Mouse (Mus musculus) lung, postnatal 36 days (tissue): ENCODE measurements at regions not wholly inside any gene's neighbourhood (a gene's known extent, or its start where the extent isn't known, plus 50 kb on each side); places are given as distances from the start of the nearest gene placed in this dataset.
A peak's percentile ranks its signal among the peaks of the same experiment; 100 is the strongest.

Experiments used
- DNase-seq: peaks from one replicate; pipeline ENCODE4 v3.0.0; 2022; ENCODE audit warnings: mixed read lengths

- DNase-seq, result no peak
These were observed 156.6 kb upstream of the Tex13c2 start for GRCm38 (mm10) chrX:42332906-42333305.

GRCm38 (mm10) chrX:42333631-42334030, 155.9 kb upstream of the Tex13c2 start:
- DNase-seq, result no peak

- peak; percentile 9 for DNase-seq
These were observed 154.7 kb upstream of the Tex13c2 start for GRCm38 (mm10) chrX:42334794-42335193.

GRCm38 (mm10) chrX:42336772-42337171, 152.7 kb upstream of the Tex13c2 start:
- DNase-seq, result no peak

DNA sequence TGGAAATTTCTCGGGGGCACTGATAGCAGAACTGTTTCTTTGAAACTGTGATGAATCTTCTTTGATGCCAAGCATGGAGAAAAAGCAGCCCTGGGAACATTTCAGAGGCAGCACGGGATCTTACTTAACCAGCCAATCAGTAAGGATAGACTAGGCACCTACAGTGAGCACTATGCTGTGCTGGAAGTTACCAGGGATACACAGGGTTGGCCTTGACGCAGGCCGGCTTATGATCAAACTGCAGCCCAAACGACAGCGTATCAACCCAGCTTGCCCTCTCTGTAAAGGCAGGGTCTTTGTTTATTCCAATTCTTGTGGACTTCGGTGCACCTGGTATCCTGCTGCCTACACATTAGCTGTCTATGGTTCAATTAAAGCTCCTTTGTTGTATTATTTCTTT, 147.1 kb upstream of the Tex13c2 start:
- no peak for DNase-seq

DNA sequence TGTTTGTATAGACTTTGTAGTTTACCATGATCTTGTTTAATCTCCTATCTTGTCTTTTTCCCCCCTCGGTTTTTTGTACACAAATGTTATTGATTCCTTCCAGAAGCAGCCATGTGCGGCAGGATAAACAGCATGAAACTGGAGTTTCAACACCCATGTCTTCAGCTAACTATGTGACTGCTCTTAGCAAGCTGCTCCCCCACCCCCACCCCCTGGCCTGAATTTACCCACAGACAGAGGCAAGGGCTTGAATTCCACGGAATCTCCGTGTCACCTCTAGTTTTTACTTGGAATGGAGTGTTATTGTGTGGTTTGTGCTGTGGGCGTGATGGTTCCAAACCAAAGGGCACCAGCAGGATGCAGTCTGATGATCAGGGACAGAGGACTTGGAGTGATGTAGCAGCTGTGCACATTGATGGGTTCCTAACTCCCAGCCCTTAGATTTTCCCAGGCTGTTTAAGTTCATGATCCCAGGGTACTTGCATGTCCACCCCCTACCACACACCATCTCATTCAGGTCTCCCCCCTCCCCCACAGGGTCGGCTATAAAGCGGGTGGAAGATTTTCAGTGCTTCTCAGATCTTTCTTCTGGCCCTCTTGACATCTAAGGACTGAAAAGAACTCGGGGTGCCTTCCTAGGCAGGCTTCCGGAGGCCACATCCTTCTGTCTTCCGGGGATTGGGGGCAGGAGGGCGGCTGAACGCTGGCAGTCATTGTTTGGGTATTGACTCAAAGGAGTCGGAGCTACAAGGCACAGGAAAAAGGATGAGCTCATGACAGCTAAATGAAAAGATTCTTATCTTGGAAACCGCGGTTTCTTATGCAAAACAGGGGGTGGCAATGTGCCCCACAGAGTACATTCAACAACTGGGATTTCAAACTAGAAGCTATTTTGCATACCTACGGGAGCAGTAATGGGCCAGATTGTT, 146.3 kb upstream of the Tex13c2 start:
- peak; percentile 71 for DNase-seq

DNA sequence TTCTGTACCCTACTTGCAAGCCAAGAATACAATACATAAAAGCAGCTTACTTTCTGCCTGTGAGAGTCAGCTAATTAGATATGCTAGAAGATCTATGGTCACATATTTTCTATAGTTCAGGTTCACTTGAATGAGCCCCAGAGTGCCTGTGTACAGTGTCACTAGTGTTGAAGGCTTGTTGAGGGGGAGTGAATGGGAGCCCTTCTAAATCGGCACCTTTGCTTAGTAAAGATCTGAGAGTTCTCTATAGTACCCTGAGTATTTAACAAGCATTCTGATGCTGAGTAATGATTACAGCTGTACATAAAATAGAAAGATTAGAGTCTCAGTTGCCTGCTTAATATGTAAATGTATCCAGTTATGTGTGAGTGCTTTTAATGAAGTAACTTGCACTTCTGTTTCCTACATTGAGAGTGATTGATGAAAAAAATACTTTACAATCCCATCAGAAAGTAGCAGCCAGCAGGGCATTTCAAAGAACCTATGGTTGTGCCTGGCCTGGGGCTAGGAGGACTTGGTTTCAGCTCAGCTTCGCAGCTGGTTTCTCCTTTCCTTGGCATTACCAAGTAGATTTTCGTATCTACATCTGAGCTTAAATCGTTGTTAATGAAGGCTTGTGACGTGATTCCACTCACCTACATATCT, 136.8 kb upstream of the Tex13c2 start:
- no peak for DNase-seq

- no peak for DNase-seq
These were observed 129.9 kb upstream of the Tex13c2 start for GRCm38 (mm10) chrX:42359381-42360172.

DNA sequence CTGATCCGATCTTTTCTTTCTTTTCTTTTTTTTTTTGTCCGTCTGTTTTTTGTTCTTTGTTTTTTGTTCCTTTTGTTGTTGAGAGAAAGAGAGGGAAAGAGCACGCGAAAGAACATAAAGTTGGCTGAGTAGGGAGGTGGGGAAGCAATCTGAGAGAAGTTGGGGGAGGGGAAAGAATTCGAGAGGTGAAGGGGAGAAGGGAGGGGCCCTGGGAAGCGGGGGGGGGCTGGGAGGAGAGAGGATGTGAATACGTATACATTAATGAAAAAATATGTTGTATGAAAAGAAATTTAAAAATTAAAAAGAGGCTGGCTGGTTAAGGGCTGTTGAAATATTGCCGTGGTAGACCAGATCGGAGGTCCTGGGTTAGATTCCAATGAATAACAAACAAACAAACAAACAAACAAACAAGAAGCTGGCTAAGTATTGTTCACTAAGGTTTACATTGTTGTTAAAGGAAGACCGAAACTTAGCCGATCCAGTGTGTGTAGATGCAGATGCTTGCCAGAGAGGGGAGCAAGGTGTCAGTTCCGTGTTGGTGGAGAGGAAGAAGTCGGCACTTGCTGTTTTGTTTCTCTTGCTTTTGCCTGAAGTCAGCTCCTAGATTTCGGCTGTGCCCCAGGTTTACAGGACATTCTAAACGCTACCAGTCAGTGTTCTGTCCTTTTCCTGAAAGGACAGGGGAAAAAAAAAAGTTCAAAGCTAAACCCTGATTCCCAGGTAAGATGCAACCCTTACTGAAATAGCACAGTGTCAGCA, 129.1 kb upstream of the Tex13c2 start:
- peak; percentile 34 for DNase-seq

DNA sequence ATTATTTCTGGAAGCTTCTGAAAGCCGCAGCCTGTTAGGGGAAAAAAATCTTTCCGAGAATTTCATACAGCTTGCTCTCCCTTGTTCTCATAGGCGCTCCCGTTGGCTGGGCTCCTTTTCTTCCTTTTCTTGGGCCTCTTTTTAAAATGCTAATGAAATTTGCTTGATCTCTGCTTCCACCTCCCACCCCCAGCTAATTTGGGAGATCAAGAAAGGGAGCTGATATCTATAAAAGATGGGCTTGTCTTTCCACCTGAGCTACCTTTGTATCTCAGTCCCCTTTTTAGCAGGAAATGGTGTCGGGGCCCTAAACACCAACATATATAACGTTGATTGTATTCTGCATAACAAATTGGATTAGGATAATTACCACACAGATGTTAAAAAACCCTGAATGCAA, 128.5 kb upstream of the Tex13c2 start:
- no peak for DNase-seq

DNA sequence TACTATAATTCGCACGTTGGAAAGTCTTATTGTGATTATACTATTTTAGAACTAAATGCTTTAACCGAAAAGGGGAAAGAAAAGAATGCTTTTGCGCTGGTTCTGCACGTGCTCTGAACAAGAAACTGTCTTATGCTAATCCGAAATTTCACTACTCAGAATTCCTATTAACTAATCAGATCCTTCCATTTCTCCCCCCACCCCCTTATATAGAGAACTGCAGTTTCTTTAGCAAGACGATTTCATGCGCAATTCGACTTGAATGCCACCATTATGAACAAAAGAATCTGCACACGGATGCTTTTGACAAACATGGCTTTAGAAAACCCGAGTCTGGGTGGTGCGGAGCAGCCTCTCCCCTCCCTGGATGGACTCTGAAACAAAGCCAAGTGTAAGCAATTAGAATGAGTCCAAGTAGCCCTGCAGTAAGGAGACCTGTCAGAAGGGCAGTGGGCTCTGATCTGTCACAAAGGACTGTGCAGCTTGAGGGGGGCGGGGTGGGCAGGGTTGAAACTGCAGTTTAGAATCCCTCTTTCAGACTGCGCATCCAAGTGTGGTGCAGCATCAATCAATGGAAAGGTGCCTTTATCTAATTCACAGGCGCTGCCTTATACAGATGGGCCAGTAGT, 128.0 kb upstream of the Tex13c2 start:
- DNase-seq, result no peak

GRCm38 (mm10) chrX:42364137-42364536, 125.4 kb upstream of the Tex13c2 start:
- no peak for DNase-seq

- peak; percentile 70 for DNase-seq
These were observed 115.6 kb upstream of the Tex13c2 start for GRCm38 (mm10) chrX:42373794-42374398.

GRCm38 (mm10) chrX:42393836-42394556, 95.5 kb upstream of the Tex13c2 start:
- no peak for DNase-seq

- no peak for DNase-seq
These were observed 93.0 kb upstream of the Tex13c2 start for GRCm38 (mm10) chrX:42396441-42396840.

DNA sequence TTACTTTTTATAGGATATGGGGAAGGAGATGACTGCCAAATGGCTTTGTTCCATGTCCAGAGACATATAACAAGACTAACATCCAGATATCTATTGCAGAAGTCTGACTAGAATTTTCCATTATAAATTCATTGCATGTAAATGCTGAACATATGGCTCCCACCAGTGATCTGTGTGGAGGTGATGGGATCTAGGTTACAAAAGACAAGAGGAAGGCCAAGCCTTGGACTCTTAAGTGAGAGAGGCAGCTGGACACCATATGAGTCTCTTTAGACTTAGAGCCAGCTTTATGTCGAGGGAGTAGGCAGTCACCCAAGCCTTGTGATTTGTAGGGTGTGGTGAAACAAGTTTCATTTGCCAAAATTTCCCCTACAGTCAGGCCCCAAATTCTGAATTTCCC, 90.7 kb upstream of the Tex13c2 start:
- peak; percentile 31 for DNase-seq

GRCm38 (mm10) chrX:42399343-42399742, 90.1 kb upstream of the Tex13c2 start:
- peak; percentile 25 for DNase-seq

GRCm38 (mm10) chrX:42401091-42401490, 88.4 kb upstream of the Tex13c2 start:
- DNase-seq, result no peak

DNA sequence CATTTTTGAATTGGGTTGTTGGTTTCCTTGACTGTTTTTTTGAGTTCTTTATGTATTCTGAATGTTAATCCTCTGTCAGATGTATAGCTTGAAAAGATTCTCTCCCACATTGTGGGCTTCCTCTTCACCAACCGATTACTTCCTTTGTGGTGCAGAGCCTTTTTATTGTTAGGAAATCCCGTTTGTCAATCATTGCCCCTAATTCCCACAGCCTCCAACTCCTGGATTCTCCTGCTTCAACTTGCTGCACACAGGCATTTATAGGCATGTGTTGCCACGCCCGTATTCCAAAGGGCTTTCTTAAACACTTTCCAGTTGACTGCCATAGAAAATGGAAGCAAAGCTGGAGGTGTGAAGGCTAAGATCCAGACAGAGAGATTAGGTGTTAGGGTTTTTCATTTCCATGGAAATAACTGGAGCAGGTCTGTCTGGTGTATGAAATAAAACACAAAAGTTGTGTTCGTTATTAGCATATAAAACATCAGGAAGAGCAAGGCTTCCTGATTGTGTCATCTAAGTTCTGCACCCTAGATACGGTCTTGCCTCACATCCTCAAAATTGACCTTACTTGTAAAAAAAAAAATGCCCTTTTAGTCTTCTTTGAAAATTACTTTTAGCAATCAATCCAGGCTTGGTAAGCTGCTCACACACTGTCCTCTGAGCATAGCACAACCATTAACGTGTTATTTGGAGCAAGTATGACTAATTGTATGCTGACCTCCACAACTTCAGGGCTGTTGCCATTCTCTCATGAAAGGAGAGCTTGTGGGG, 87.7 kb upstream of the Tex13c2 start:
- peak; percentile 10 for DNase-seq

DNA sequence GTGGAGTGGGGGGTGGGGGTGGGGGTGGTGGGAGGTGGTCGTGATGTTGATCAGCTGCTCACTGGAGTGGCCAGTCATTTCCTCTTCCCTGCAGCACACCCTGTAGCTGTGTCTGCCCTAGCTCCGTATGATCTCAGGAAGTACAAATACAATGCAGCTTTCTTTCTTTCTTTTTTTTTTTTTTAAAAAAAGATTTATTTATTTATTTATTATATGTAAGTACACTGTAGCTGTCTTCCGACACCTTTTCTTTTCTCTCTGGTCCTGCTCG, 87.2 kb upstream of the Tex13c2 start:
- DNase-seq, result no peak
